12 mouse cellular contexts compared by ENCODE assay signal in genomic region chr1:90789506-90789905, GRCm38 (mm10).
"Had no signal": no experiment of that assay in that cellular context is flagged by ENCODE, and none has a peak within 500 bp of the region (broad histone marks: within the 10 kb centered on the region; RNA-seq: fewer than 3 reads in every experiment).

No protein-coding gene starts in this region.

- DNase-seq: kidney, postnatal 14 days; left cerebral cortex, postnatal 4 days; liver; liver, embryonic 13.5 days; liver, postnatal 0 days; lung, postnatal 14 days; right cerebral cortex, postnatal 25 days had no signal

- H3K27ac ChIP-seq: liver, embryonic 13.5 days; lung, embryonic 15.5 days; macrophage; midbrain, embryonic 12.5 days; stomach, postnatal 0 days had no signal

- H3K9ac ChIP-seq: liver, embryonic 13.5 days; liver, postnatal 0 days; lung, embryonic 15.5 days; midbrain, embryonic 12.5 days had no signal

- H3K9me3 ChIP-seq: liver, embryonic 13.5 days; lung, embryonic 15.5 days; megakaryocyte, embryonic 14.5 days; midbrain, embryonic 12.5 days had no signal

- H3K4me1 ChIP-seq: liver, embryonic 13.5 days; lung, embryonic 15.5 days; megakaryocyte, embryonic 14.5 days; midbrain, embryonic 12.5 days had no signal

- H3K27me3 ChIP-seq: liver, embryonic 13.5 days; lung, embryonic 15.5 days; midbrain, embryonic 12.5 days had no signal

- H3K4me3 ChIP-seq: liver, embryonic 13.5 days; lung, embryonic 15.5 days; megakaryocyte, embryonic 14.5 days; midbrain, embryonic 12.5 days had no signal

- H3K4me2 ChIP-seq: liver, embryonic 13.5 days; lung, embryonic 15.5 days; midbrain, embryonic 12.5 days had no signal

- ATAC-seq: liver, postnatal 0 days had no signal

- H3K36me3 ChIP-seq: liver, embryonic 13.5 days; midbrain, embryonic 12.5 days had no signal
